Mouse (Mus musculus) kidney, embryonic 14.5 days (tissue): ENCODE measurements around the gene Olfr12. TPM values are rescaled to one million over a fixed set of nuclear protein-coding genes. Genes with fewer than 3 reads are reported as not detected.
A peak's percentile ranks its signal among the peaks of the same experiment; 100 is the strongest.

Source experiments
- ATAC-seq: fragments of 200-750 bp; cut with Nextera tagmentation; 2 replicates; pipeline ENCODE4 v1.8.0; 2017; ENCODE audit warnings: moderate number of reproducible peaks, mild to moderate bottlenecking, moderate TSS enrichment, moderate library complexity; ENCODE audit not compliant: low FRiP score, low TSS enrichment
- H3K27ac ChIP-seq: fragments of 300-500 bp; sonication (generic); 2 replicates; pipeline ENCODE4 v1.5.1; 2014; ENCODE audit warnings: low read depth, mild to moderate bottlenecking, low read length, moderate library complexity, mixed read lengths
- H3K27me3 ChIP-seq: fragments of 300-500 bp; sonication (generic); 2 replicates; pipeline ENCODE4 v1.6.1; 2014; ENCODE audit warnings: mild to moderate bottlenecking, low read length; ENCODE audit not compliant: control insufficient read depth, insufficient read depth
- H3K36me3 ChIP-seq: fragments of 300-500 bp; sonication (generic); 2 replicates; pipeline ENCODE4 v1.6.1; 2014; ENCODE audit warnings: low read length, mixed read lengths; ENCODE audit not compliant: control insufficient read depth, insufficient read depth
- H3K4me1 ChIP-seq: fragments of 300-500 bp; sonication (generic); 2 replicates; pipeline ENCODE4 v1.6.1; 2014; ENCODE audit warnings: low read length, mixed read lengths; ENCODE audit not compliant: control insufficient read depth, insufficient read depth
- H3K4me2 ChIP-seq: fragments of 300-500 bp; sonication (generic); replicated peaks from 2 replicates; pipeline ENCODE4 v1.6.1; 2014; ENCODE audit warnings: low read depth, mild to moderate bottlenecking, low read length
- H3K4me3 ChIP-seq: fragments of 300-500 bp; sonication (generic); 2 replicates; pipeline ENCODE4 v1.5.1; 2014; ENCODE audit warnings: mild to moderate bottlenecking, low read length
- H3K9ac ChIP-seq: fragments of 300-500 bp; sonication (generic); 2 replicates; pipeline ENCODE4 v1.6.1; 2014; ENCODE audit warnings: low read depth, mild to moderate bottlenecking, low read length, moderate library complexity
- H3K9me3 ChIP-seq: fragments of 300-500 bp; sonication (generic); 2 replicates; pipeline ENCODE4 v1.6.1; 2016; ENCODE audit warnings: low read length; ENCODE audit not compliant: control insufficient read depth
- WGBS: fragments of 180-500 bp; shearing (Covaris S2); extraction: QIAGEN DNeasy Blood & Tissue Kit; methylation state at CpG from one replicate; pipeline ENCODE4 v1.1.7; 2014; 5-methylcytosine and 5-hydroxymethylcytosine counted together
- polyA plus RNA-seq: library from polyadenylated mRNA; unstranded; fragments of >200 nt; fragmentation: Nextera tagmentation; extraction: Ambion mirVana; gene quantifications from 2 replicates; pipeline ENCODE4 v1.2.1, GENCODE M21; 2014

Gene Olfr12
- polyA plus RNA-seq, 1 experiment from 2014 or later = not detected

DNA sequence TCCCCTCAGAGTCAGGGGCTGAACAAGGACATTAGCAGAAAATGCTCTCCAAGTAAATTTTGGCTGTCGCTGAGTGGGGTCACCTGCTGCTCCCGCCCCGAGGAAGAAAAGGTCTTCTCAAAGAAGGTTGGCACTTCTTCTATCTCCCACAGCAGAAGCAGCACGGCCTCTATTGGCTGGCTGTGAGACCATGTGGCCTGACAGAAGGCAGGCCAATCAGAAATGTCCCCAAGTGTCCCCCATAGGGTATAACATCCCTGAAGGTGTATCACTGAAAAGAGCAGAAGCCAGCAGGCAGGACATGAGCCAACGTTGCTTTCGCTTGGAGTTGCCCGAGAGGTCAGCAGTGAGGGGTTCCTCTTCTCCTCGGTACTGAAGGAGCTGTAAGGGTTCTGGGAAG lies 18.4 kb downstream of the Olfr12 start:
- no peak for ATAC-seq
- H3K27me3 ChIP-seq = no peaks in the 10 kb centered on the region
- no peaks in the 10 kb centered on the region for H3K9me3 ChIP-seq
- H3K4me3 ChIP-seq = no peak overlapping the region
- H3K36me3 ChIP-seq = peaks cover 36% of the 10 kb centered on the region
- 91% methylated on average over 8 of the region's 8 CpGs for WGBS
- H3K4me2 ChIP-seq = no peak overlapping the region
- H3K9ac ChIP-seq = no peak overlapping the region
- peaks cover 9% of the 10 kb centered on the region; the same call in 1 of the 2 replicates for H3K4me1 ChIP-seq
- H3K27ac ChIP-seq = no peak overlapping the region

DNA sequence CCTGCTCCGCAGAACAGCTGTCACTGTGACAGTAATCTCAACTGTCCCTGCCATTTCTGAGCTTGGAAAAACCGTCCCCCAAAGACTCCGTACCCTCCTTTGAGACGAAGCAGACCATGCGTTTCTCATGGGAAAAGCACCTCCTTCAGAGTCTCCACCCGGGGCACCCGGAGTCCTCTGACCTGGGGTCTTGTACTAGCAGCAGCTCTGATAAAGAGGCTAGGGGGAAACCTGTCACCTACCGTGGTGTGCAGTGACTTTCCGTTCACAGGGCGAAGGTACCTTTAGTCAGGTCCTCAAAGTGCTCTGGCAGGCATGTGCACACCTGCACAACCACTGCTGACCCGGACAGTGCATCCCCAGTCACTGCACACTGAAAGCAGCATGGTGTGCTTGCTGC lies 19.1 kb downstream of the Olfr12 start:
- no peaks in the 10 kb centered on the region for H3K9me3 ChIP-seq
- H3K4me2 ChIP-seq = no peak overlapping the region
- H3K27ac ChIP-seq = no peak overlapping the region
- H3K4me3 ChIP-seq = no peak overlapping the region
- H3K27me3 ChIP-seq = no peaks in the 10 kb centered on the region
- 92% methylated on average over 11 of the region's 11 CpGs for WGBS
- no peak for ATAC-seq
- no peak overlapping the region for H3K9ac ChIP-seq
- H3K36me3 ChIP-seq = peaks cover 36% of the 10 kb centered on the region
- peaks cover 10% of the 10 kb centered on the region; the same call in 1 of the 2 replicates for H3K4me1 ChIP-seq

DNA sequence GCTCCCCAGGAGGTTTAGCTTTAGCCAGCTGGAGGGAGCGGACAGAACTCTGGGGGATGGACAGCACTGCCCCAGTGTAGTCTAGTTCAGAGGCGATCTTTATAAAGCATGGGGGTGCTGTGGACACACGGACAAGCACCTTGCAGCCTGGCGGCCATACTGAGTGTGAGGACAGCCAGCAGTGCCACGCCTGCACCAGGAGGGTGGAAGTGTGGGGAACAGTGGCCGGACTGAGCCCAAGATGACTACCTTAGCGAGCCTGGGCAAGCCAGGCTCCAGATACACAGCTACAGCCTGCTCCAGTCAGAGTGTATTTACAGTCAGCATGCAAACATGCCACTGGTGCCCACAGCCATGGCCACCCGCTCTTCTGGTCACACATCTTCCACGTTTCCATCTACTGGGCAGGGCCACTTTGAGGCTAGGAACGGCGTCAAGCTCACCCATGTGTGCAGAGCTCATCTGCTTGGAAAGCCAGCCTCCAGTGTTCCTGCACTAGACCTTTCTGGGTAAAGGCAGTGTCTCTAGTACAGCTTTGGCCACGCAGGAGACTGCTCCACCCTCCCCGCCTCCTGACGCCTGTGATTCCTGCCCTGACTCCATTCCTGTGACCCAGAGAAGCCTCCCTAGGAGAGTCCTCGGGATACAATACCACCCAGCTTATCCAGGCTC lies 20.0 kb downstream of the Olfr12 start:
- peaks cover 10% of the 10 kb centered on the region; the same call in 1 of the 2 replicates for H3K4me1 ChIP-seq
- WGBS = 93% methylated on average over 15 of the region's 15 CpGs
- no peak for ATAC-seq
- no peak overlapping the region for H3K4me2 ChIP-seq
- no peaks in the 10 kb centered on the region for H3K9me3 ChIP-seq
- H3K9ac ChIP-seq = no peak overlapping the region
- H3K36me3 ChIP-seq = peaks cover 36% of the 10 kb centered on the region
- H3K27ac ChIP-seq = no peak overlapping the region
- no peaks in the 10 kb centered on the region for H3K27me3 ChIP-seq
- H3K4me3 ChIP-seq = no peak overlapping the region

DNA sequence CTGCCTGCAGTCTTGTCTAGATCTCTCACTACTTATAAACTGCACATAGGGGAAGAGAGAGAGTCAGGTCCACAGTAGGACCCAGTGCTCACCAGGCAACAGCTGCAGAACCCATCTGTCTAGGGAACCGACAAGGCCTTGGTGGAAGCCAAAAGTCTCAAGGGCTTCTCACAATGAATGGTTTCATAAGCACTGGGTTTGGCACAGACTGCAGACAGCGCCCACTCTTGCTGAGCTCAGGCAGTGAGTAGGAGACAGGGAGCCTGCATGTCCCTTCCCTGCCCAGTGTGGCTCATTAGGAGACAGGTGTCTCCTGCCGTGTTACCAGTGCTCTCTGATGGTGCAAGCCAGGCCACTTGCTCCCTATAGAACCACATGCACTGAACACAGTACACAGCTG lies 20.6 kb downstream of the Olfr12 start:
- 82% methylated on average over 3 of the region's 3 CpGs for WGBS
- H3K4me2 ChIP-seq = no peak overlapping the region
- peaks cover 10% of the 10 kb centered on the region; the same call in 1 of the 2 replicates for H3K4me1 ChIP-seq
- no peak for ATAC-seq
- H3K9ac ChIP-seq = no peak overlapping the region
- no peaks in the 10 kb centered on the region for H3K9me3 ChIP-seq
- H3K27ac ChIP-seq = no peak overlapping the region
- no peak overlapping the region for H3K4me3 ChIP-seq
- no peaks in the 10 kb centered on the region for H3K27me3 ChIP-seq
- H3K36me3 ChIP-seq = peaks cover 36% of the 10 kb centered on the region

DNA sequence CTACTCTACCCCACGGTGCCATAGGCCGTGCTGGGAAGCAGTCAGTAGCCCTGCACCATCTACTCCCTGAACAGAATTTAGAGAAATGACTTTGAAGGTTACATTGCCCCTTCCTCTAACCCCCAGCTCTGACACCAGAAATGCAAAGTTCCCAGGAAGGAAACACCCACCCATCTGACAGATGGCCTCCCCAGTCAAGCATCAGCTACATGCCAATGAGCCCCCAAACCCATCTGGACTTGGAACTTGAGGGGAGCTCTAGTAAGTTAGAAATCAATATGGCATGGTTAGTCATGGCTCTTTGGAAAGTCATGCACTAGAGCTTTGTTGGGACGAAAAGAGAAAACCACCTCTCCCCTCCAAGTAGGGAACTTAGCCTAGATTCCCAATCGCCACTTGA lies 21.1 kb downstream of the Olfr12 start:
- 96% methylated on average over 4 of the region's 4 CpGs for WGBS
- H3K27ac ChIP-seq = no peak overlapping the region
- no peaks in the 10 kb centered on the region for H3K9me3 ChIP-seq
- H3K36me3 ChIP-seq = peaks cover 36% of the 10 kb centered on the region
- H3K4me1 ChIP-seq = peaks cover 10% of the 10 kb centered on the region; the same call in 1 of the 2 replicates
- no peak overlapping the region for H3K4me3 ChIP-seq
- ATAC-seq = no peak
- H3K4me2 ChIP-seq = no peak overlapping the region
- no peaks in the 10 kb centered on the region for H3K27me3 ChIP-seq
- no peak overlapping the region for H3K9ac ChIP-seq

DNA sequence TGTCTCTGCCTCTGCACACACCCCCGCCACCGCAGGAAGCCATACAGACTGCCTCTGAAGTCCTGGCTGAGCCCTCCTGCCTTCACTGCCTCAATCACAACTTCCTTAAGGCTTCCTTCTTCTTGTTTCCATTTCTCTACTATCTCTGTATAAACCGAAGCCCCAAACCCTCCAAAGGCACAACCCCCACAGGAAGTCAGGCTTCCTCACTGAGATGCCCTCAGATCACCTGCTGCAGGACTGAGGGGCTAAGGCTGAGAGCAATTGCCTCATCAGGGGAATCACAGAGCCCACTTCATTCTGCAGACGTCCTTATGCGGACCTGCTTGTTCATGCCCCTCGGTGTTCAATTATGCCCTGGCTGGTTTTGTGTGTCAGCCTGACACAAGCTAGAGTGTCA lies 22.8 kb downstream of the Olfr12 start:
- WGBS = 84% methylated on average over 6 of the region's 6 CpGs
- no peaks in the 10 kb centered on the region for H3K27me3 ChIP-seq
- H3K27ac ChIP-seq = no peak overlapping the region
- no peak for ATAC-seq
- H3K9ac ChIP-seq = 0 out of 2 replicates have a peak overlapping the region, but pooled peaks have one; percentile 86
- H3K4me3 ChIP-seq = no peak overlapping the region
- H3K36me3 ChIP-seq = peaks cover 36% of the 10 kb centered on the region
- peaks cover 10% of the 10 kb centered on the region; the same call in 1 of the 2 replicates for H3K4me1 ChIP-seq
- H3K9me3 ChIP-seq = no peaks in the 10 kb centered on the region
- H3K4me2 ChIP-seq = peak overlapping the region; percentile 93; the same call in 1 of the 2 replicates

DNA sequence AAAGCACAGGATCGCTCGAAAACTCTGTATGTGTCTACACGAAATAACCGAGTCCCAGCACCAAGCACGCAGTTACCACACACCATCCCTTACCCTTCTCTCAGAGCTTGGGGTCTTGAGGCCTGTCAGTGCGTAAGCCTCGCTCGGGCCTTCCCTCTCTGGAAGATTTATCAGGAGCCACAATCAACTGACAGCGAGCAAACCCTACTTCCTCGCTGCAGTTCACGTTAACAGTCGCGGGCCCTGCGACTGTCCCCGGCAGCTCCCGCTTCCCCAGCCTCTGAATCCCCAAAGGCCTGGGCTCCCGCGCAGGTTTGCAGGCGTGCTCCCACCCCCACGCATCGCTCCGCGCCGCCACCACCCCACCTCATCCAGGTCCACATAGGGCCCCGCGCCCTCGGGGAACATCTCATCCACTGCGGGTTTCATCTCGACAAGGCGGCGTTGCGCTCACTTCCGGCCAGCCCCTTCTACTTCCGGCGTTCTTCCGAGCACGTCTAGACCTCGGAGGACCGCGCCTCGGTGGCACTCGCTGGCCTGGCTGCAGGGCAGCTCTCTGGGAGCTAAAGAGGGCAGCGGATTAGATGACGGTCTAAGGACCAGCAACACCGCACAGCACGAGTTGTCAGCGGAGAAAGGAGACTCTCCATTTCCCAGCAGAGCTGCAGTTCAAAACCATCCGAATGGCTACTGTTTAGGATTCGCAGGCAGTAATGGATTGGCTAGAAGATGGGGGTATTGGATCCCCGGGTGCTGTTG lies 24.1 kb downstream of the Olfr12 start, which contains the start of gene Cops9:
Gene Cops9 (minus strand): TSS at position 472 of the 759 bp plus-strand sequence.
- ATAC-seq = peak; percentile 91

DNA sequence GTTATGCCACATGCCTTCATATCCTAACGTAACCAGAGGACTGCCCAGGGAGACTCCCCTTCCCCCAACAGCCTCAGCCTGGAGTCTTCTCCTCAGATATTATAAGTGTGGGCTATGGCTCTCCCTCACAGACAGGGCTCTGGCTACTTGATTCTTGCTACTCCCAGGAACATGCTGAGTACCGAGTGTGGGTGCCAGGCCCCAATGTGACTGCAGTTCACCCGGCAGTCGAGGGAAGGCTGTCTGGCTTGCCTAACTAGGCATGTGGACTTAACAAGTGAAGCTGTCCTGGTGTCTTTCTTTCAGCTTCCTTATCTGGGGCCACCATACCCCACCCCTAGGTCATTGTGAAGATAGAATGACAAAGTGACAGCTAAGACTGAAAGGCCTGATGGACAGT lies 26.1 kb downstream of the Olfr12 start:
- H3K4me2 ChIP-seq = no peak overlapping the region
- H3K4me3 ChIP-seq = no peak overlapping the region
- no peak for ATAC-seq
- 83% methylated on average over 4 of the region's 4 CpGs for WGBS
- H3K9ac ChIP-seq = no peak overlapping the region
- peaks cover 16% of the 10 kb centered on the region; the same call in 1 of the 2 replicates for H3K4me1 ChIP-seq
- H3K27ac ChIP-seq = no peak overlapping the region
- H3K9me3 ChIP-seq = no peaks in the 10 kb centered on the region
- H3K36me3 ChIP-seq = peaks cover 7% of the 10 kb centered on the region; the same call in 1 of the 2 replicates
- H3K27me3 ChIP-seq = no peaks in the 10 kb centered on the region

More for the DNA sequence above, 24.1 kb downstream of the Olfr12 start, which contains the start of gene Cops9:
- H3K27ac ChIP-seq = peak within 1 kb of the TSS; percentile 52
- H3K4me2 ChIP-seq = peak within 1 kb of the TSS; percentile 93
- H3K9me3 ChIP-seq = no peaks in the 10 kb centered on the region
- H3K4me1 ChIP-seq = peaks cover 10% of the 10 kb centered on the region; the same call in 1 of the 2 replicates
- WGBS = 2% methylated on average over 50 of the region's 50 CpGs
- no peaks in the 10 kb centered on the region for H3K27me3 ChIP-seq
- peak within 1 kb of the TSS; percentile 83 for H3K4me3 ChIP-seq
- H3K9ac ChIP-seq = peak within 1 kb of the TSS; percentile 86
- peaks cover 27% of the 10 kb centered on the region for H3K36me3 ChIP-seq

DNA sequence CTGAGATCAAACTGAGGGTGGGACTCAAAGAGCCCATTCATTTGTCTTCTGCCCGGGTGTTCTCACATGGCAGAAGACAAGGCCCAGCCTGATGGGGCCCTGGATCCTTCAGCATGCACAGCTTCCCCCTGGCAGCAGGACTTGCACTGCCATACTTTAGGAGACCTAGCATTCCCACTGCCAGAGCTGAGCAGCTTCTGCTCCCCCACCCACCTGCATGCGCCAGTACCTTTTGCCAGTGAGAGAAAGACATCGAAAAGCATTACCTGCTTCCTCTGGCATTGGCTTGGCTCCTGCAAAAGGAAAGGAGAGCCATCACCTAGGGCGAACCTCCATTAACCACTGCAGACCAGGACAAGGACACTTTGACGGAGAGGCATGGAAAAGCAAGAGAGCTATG lies 27.3 kb downstream of the Olfr12 start:
- Histone ChIP-seq H3K4me1 (peaks cover 16% of the 10 kb centered on the region; the same call in 1 of the 2 replicates), H3K4me3 (no peak overlapping the region), H3K27me3 (no peaks in the 10 kb centered on the region), H3K27ac (no peak overlapping the region), H3K9ac (no peak overlapping the region), H3K36me3 (no peaks in the 10 kb centered on the region), H3K4me2 (no peak overlapping the region), H3K9me3 (no peaks in the 10 kb centered on the region)
- ATAC-seq = no peak
- WGBS = 85% methylated on average over 5 of the region's 5 CpGs
